Mouse (Mus musculus) gastrocnemius, adult 2 months (tissue): Measurements from ENCODE around the gene Piwil1. TPM values are rescaled to one million over a fixed set of nuclear protein-coding genes. Genes with fewer than 3 reads are reported as not detected.
"Not testable (repeated sequence)": the region's sequence is repeated elsewhere in the genome, so short reads cannot be mapped to it uniquely, and the experiment has no call there.

ENCODE experiments used
- DNase-seq: peaks from one replicate; pipeline ENCODE4 v3.0.0; 2022
- H3K27ac ChIP-seq: fragments of 200-600 bp; 2 replicates; pipeline ENCODE4 v1.8.1; 2022; ENCODE audit warnings: mild to moderate bottlenecking
- H3K4me3 ChIP-seq: fragments of 200-600 bp; 2 replicates; pipeline ENCODE4 v1.8.1; 2022; ENCODE audit warnings: mild to moderate bottlenecking, moderate library complexity
- CTCF ChIP-seq: fragments of 200-600 bp; IDR thresholded peaks from 2 replicates; pipeline ENCODE4 v1.8.1; 2022; ENCODE audit warnings: antibody characterized with exemption, mild to moderate bottlenecking, moderate library complexity
- intact Hi-C: fragments of 180-260 bp; cut with DNase I; formaldehyde crosslinking; loops from one replicate; pipeline ENCODE4 v1.15.1; 2025
- total RNA-seq, 2 experiments: library from RNA; stranded (reverse); gene quantifications; 2 replicates each; pipeline ENCODE4 v1.2.3; 2021

Piwil1 gene
- total RNA-seq, 2 experiments from 2014 or later = not detected

DNA sequence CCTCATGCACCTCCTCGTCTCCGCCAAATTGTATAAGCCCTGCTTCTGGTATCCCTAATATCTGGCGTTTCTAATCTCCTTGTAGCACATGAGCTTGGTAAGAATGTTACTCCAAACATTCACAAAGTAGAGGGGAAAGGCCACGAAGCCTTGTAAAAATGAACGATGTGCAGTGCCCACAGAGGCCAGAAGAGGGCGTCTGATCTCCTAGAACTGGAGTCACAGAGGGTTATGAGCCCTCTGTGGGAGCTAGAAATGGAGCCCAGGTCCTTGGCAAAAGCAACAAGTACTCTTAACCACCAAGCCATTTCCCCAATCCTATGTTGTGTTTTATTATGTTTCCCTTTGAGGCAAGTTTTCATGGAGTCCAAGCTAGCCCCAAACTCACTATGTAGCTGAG lies 8.2 kb upstream of the Piwil1 start:
- no peak for DNase-seq
- intact Hi-C loops = no loop called here
- TF ChIP-seq CTCF = no peak
- Histone ChIP-seq H3K4me3 (no peak overlapping the region), H3K27ac (no peak overlapping the region)

DNA sequence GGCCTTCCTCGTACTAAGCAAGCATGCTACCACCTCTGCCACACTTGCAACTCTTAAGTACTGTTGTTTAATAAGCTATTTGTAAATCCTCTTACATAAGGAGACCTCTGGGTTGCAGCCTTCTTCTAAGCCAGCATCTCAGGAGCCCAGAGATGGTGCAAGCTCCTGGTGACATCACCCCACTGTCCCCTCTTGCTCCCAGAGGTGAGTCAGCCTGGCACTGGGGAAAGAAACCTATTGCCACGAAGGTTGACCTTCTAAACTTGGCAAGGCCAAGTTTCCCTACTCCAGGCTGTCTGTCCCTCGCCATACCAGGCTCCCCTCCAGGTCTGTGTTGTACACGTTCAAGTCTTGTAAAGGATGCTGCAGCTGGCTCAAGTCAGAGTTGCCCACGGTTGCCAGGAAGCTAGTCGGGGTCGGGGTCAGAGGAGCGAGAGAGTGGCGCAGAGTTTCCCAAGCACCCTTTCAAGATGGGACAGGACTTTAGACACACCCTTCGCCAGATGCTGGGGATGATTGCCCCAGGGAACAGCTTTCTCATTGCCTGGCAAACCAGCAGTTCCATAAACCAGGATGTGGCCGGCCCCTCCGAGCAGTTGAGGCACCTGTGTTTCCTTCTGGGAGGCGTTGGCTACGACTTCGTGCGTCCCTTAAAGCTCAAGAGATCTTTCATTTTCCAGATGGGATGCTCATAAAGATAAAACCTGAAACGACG lies 7.6 kb upstream of the Piwil1 start:
- TF ChIP-seq CTCF = no peak
- H3K4me3 ChIP-seq = no peak overlapping the region
- no peak overlapping the region for H3K27ac ChIP-seq
- intact Hi-C loops = no loop called here
- no peak for DNase-seq

DNA sequence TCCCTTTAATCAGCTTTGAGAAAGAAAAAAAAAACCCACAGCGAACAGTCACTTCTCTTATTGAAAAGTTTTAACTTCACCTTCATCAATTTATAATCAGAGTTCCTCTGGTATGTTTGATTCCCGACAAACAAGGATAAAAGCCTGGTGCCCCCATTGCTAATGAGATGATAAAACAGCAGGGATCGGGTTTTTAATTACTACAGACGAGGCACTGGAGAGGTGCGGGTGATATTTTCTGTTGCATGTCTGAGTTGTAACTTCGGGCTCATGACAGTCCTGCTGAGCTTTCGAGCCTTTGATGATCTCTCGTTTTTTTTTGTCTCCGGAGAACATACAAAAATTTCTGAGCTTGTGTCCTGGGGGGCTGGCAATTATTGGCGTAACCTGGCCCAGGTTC lies 5.5 kb upstream of the Piwil1 start:
- intact Hi-C loops = no loop called here

DNA sequence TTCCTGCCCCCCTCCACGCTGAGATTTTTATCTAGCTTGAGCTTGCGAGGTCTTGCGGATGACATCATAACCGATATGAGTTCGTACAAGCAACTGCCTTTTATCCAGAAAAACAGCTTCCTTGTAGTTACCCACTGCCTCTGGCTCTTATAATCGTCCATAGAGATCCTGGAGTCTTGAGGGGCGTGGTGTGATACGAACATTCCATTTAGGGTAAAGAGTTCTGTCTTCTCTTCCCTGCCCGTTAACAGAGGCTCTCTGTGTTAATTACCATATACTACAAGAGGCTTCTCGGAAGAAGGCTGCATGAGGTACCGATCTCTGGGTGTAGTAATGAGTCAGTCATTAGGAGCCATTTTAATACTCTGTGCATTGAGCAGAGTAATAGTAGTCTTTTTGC lies 1.6 kb upstream of the Piwil1 start:
- intact Hi-C loops = no loop called here
- H3K4me3 ChIP-seq = no peak overlapping the region
- no peak for DNase-seq
- TF ChIP-seq CTCF = no peak
- no peak overlapping the region for H3K27ac ChIP-seq

More for the DNA sequence above, 5.5 kb upstream of the Piwil1 start:
- no peak for TF ChIP-seq CTCF
- H3K4me3 ChIP-seq = no peak overlapping the region
- no peak overlapping the region for H3K27ac ChIP-seq
- no peak for DNase-seq

DNA sequence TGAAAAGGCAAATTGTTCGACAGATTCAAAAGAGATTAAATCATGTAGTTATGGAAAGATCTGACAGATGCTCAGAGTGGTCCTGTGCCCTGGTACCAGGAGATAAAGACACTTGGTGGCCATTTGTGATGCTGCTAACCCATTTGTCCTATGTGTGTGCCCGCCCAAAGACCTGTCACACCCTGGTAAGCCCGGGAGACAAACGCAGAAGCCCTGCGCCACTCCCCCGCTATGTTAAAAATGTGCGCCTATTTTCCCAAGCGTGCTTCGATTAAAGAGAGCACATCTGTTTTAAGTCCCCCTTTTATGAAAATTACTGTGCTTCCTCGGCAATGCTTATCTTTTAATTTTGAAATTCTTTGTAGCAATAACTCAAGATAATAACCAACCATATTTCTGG lies 1.4 kb downstream of the Piwil1 start:
- Histone ChIP-seq H3K27ac (no peak overlapping the region), H3K4me3 (no peak overlapping the region)
- no peak for TF ChIP-seq CTCF
- intact Hi-C loops = no loop called here
- no peak for DNase-seq

DNA sequence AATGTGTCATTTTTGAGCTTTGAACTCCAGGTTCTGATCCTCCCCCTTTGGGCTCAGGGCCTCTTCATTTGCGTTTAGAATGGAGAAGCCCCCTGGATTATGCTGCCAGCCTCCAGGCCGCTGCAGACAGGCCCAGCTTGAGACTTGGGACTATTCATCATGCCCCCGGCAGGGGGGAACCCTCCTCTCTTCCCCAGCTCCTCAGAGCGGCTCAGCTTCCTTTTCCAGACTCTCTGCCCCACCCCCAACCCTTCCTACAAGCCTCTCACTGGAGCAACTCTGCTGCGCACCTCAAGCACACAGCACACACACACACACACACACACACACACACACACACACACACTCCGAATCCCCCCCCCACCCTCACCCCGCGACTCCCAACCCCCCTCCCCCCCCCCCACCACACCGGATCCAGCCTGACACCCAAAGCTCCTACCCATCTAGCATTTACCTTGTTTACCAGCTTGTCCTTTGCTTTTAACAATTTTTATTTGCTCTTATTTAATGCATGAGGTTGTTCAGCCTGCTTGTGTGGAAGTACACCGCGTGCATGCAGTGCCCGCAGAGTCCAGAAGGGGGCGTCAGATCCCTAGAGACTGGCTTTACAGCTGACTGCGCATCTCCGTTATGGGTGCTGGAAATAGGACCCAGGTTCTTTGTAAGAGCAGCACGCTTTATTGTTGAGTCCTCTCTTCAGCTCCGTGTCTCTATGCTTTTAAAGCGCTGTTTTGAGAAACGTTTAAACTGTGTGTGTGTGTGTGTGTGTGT lies 2.0 kb downstream of the Piwil1 start:
- intact Hi-C loops = no loop called here
- H3K4me3 ChIP-seq = no peak overlapping the region
- DNase-seq = no peak
- no peak overlapping the region for H3K27ac ChIP-seq
- no peak for TF ChIP-seq CTCF

DNA sequence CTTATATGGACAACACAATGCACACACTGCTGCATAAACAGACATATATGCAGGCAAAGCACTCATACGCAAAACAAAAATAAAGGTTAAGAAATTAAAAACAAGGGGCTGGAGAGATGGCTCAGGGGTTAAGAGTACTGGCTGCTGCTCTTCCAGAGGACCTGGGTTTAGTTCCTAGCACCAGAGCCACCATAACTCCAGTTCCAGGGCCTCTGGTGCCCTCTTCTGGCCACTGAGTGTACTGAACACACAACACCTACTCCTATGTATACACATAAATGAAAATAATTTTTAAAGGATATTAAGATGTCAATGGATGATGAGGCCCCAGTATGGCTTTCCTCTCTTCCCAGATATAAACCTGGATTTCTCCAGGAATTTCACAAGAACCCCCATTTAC lies 4.1 kb downstream of the Piwil1 start:
- intact Hi-C loops = no loop called here
- TF ChIP-seq CTCF = no peak

DNA sequence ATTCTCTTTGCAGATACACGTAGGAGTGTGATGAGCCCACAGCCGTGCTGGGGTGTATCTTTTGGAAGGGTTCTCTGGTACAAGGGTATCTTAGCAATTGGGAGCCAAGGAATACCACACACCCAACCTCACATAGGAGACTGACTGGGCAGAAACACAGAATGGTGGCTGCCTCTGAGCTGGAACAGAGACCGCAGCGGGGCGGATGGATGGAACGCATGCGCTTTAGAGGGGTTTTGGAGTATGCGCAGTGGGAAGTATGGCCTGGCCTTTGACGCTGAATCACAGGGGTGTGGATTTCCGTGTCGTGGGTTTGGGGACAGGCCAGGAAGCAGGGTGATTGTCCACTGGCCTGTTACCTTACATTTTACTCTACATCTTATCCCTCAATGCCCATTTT lies 4.9 kb downstream of the Piwil1 start:
- H3K4me3 ChIP-seq = no peak overlapping the region
- DNase-seq = no peak
- H3K27ac ChIP-seq = no peak overlapping the region
- TF ChIP-seq CTCF = no peak
- intact Hi-C loops = no loop called here

More for the DNA sequence above, 4.1 kb downstream of the Piwil1 start:
- DNase-seq = no peak
- Histone ChIP-seq H3K27ac (no peak overlapping the region), H3K4me3 (no peak overlapping the region)

DNA sequence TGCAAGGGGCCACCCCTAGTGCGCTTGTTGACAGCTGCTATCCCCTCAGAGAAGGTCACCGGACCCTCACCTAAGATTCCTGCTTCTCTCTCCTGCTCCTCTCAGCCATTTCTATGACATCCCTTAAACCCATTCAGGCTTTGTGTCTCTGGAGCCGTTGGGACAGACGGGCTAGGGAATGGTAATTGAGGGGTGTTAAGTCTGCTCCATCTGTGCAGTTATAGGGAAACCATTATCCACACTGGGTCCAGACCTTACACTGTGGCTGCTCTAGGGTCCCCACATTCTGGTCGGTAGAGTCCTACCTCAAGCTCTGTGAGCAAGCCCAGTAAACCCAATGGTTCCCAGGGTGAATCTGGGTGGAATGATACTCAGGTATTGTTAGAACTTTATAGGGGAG lies 6.6 kb downstream of the Piwil1 start:
- no peak for TF ChIP-seq CTCF
- no peak overlapping the region for H3K27ac ChIP-seq
- intact Hi-C loops = no loop called here
- no peak overlapping the region for H3K4me3 ChIP-seq
- no peak for DNase-seq

DNA sequence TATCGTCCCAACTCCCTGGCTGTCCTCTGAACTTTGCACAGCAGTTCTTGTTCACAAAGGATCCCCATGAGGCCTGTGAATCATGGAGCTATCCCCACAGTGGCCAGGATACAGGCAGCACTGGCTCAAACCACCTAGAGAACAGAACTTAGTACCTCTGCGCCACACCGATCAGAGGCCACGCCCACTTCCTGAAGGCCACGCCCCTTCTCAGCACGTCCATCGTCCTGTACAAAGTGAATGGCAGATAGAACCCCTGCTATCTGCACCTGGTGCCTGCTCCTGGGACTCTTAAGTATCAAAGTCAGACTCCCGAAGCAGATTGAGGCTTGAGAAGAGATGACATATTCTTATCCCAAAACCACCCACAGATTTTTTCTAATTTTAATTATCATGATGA lies 8.3 kb downstream of the Piwil1 start:
- TF ChIP-seq CTCF = no peak
- intact Hi-C loops = no loop called here
- no peak overlapping the region for H3K4me3 ChIP-seq
- no peak overlapping the region for H3K27ac ChIP-seq
- no peak for DNase-seq

DNA sequence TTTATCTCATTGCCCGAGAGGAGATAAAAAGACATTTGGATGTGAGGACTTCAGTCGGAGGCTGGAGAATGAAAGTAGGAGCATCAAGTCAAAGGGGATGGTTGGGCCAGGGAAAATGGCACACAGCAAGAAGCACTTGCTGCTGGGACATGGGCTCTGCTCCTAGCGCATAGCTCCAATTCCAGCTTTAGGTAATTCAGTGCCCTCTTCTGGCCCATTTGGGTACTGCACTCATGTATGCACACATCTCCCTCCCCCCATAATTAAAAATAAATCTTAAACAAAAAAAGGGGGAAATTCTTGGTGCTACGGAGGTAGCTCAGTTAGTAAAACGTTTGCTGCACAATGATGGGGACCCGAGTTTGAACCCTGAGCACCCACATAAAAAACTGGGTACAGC lies 9.5 kb downstream of the Piwil1 start:
- peak; percentile 34 for TF ChIP-seq CTCF
- intact Hi-C loops = no loop called here
- no peak for DNase-seq
- H3K4me3 ChIP-seq = no peak overlapping the region
- H3K27ac ChIP-seq = no peak overlapping the region

DNA sequence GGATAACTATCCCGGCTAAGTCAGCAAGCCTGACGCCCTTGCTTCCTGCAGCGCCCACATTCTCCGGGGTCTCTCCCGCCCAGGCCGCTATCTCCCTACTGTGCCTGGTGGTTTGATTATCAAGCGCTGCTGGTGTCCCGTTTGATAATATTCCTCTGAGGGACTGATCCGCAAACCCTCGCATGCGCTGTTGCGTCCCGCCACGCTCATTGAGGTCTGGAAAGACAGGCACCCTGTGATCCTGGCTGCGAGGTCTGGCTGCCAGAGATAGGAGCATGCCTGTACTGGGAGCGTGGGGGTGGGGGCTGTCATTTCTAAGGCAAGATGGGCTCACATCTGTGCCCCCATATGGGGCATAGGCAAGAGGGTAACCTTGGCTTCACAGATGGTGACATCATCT lies 12.8 kb downstream of the Piwil1 start:
- H3K27ac ChIP-seq = no peak overlapping the region
- no peak for TF ChIP-seq CTCF
- intact Hi-C loops = no loop called here
- no peak for DNase-seq
- no peak overlapping the region for H3K4me3 ChIP-seq

DNA sequence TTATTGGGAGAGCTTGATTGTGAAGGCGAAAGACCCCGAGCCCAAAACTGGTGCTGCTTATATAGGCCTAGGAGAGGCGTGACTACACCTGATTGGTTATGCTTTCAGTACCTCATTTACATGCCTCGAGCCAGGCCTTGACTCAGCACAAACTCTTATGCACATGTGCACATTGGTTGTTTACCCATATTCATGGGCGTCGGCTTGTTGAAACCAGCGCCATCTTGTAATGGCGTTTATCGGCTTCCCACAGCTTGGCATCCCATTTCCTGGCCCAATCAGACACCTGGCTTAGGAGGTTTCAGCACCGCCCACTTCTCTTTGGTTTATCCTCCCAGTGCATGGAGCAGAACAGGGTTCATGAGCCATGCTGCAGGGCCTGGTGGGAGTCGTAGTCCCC lies 18.1 kb downstream of the Piwil1 start:
- DNase-seq, intact Hi-C loops: not testable (repeated sequence)

DNA sequence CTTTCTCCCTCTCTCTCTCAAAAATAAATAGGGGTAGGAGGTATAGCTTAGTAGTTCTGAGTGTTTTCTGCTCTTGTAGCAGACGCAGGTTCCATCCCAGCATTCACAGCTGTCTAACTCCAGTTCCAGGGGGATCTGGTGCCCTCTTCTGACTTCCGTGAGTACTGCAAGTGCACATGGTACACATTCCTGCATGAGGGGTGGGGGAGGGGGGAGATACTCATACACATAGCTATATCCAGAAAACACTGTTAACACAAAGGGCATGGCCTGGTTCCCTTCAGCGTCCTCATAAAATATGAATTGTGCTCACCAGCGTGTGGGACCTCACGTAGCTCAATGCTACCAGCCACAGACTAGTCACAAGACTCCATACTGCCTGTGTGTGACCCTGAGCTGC lies 27.0 kb downstream of the Piwil1 start:
- no peak overlapping the region for H3K4me3 ChIP-seq
- TF ChIP-seq CTCF = no peak
- intact Hi-C loops = no loop called here
- DNase-seq = no peak
- H3K27ac ChIP-seq = no peak overlapping the region

More for the DNA sequence above, 18.1 kb downstream of the Piwil1 start:
- H3K4me3 ChIP-seq, H3K27ac ChIP-seq: not testable (repeated sequence)
